Mouse (Mus musculus) midbrain, embryonic 11.5 days (tissue): Measurements from ENCODE around the gene Olfr220. TPM values are rescaled to one million over a fixed set of nuclear protein-coding genes. Genes with fewer than 3 reads are reported as not detected.

Source experiments
- ATAC-seq: fragments of 200-750 bp; cut with Nextera tagmentation; 2 replicates; pipeline ENCODE4 v1.8.0; 2017; ENCODE audit warnings: moderate TSS enrichment, moderate library complexity; ENCODE audit not compliant: low FRiP score
- DNase-seq: peaks from one replicate; pipeline ENCODE4 v3.0.0; 2015; ENCODE audit warnings: low spot score; ENCODE audit errors: missing footprints
- H3K27ac ChIP-seq: fragments of 300-500 bp; sonication (generic); 2 replicates; pipeline ENCODE4 v1.5.1; 2014; ENCODE audit warnings: low read depth, low read length
- H3K27me3 ChIP-seq: fragments of 300-500 bp; sonication (generic); 2 replicates; pipeline ENCODE4 v1.6.1; 2014; ENCODE audit warnings: mild to moderate bottlenecking, low read length, moderate library complexity, mixed read lengths; ENCODE audit not compliant: control insufficient read depth, insufficient read depth
- H3K36me3 ChIP-seq: fragments of 300-500 bp; sonication (generic); 2 replicates; pipeline ENCODE4 v1.6.1; 2014; ENCODE audit warnings: mild to moderate bottlenecking, low read length, moderate library complexity, mixed read lengths; ENCODE audit not compliant: control insufficient read depth, insufficient read depth
- H3K4me1 ChIP-seq: fragments of 300-500 bp; sonication (generic); 2 replicates; pipeline ENCODE4 v1.6.1; 2014; ENCODE audit warnings: low read length; ENCODE audit not compliant: control insufficient read depth, insufficient read depth
- H3K4me2 ChIP-seq: fragments of 300-500 bp; sonication (generic); 2 replicates; pipeline ENCODE4 v1.6.1; 2014; ENCODE audit warnings: mild to moderate bottlenecking, moderate library complexity
- H3K4me3 ChIP-seq: fragments of 300-500 bp; sonication (generic); 2 replicates; pipeline ENCODE4 v1.5.1; 2014; ENCODE audit warnings: low read depth, low read length
- H3K9ac ChIP-seq: fragments of 300-500 bp; sonication (generic); 2 replicates; pipeline ENCODE4 v1.6.1; 2014; ENCODE audit warnings: low read length
- H3K9me3 ChIP-seq: fragments of 300-500 bp; sonication (generic); 2 replicates; pipeline ENCODE4 v1.6.1; 2016; ENCODE audit warnings: low read length; ENCODE audit not compliant: control insufficient read depth
- WGBS: fragments of 180-500 bp; shearing (Covaris S2); extraction: QIAGEN DNeasy Blood & Tissue Kit; methylation state at CpG from one replicate; pipeline ENCODE4 v1.1.7; 2014; 5-methylcytosine and 5-hydroxymethylcytosine counted together
- polyA plus RNA-seq: library from polyadenylated mRNA; unstranded; fragments of >200 nt; fragmentation: Nextera tagmentation; extraction: Ambion mirVana; gene quantifications from 2 replicates; pipeline ENCODE4 v1.2.1, GENCODE M21; 2014

Olfr220 gene
- polyA plus RNA-seq, 1 experiment from 2014 or later = not detected

GRCm38 (mm10) chr1:174466240-174466639 lies 24.4 kb downstream of the Olfr220 start:
- Histone ChIP-seq H3K9me3 (no peaks in the 10 kb centered on the region), H3K36me3 (no peaks in the 10 kb centered on the region), H3K27ac (no peak overlapping the region), H3K4me3 (no peak overlapping the region), H3K4me2 (no peak overlapping the region), H3K9ac (no peak overlapping the region), H3K27me3 (no peaks in the 10 kb centered on the region), H3K4me1 (no peaks in the 10 kb centered on the region)
- 41% methylated on average over 2 of the region's 2 CpGs for WGBS
- ATAC-seq (no peak), DNase-seq (peak; percentile 88)

- no peak overlapping the region for H3K27ac ChIP-seq
- H3K36me3 ChIP-seq = no peaks in the 10 kb centered on the region
- H3K27me3 ChIP-seq = no peaks in the 10 kb centered on the region
- H3K4me1 ChIP-seq = no peaks in the 10 kb centered on the region
- 5% methylated on average over 6 of the region's 6 CpGs for WGBS
- DNase-seq (peak; percentile 94), ATAC-seq (peak; percentile 82)
- H3K9ac ChIP-seq = no peak overlapping the region
- H3K4me2 ChIP-seq = no peak overlapping the region
- no peaks in the 10 kb centered on the region for H3K9me3 ChIP-seq
- H3K4me3 ChIP-seq = no peak overlapping the region
Observed at GRCm38 (mm10) chr1:174469736-174470135, 27.9 kb downstream of the Olfr220 start.

- no peak for DNase-seq
- H3K27ac ChIP-seq = no peak overlapping the region
- no peak for ATAC-seq
- H3K9me3 ChIP-seq = no peaks in the 10 kb centered on the region
- H3K9ac ChIP-seq = no peak overlapping the region
- H3K4me1 ChIP-seq = no peaks in the 10 kb centered on the region
- no peaks in the 10 kb centered on the region for H3K27me3 ChIP-seq
- no peaks in the 10 kb centered on the region for H3K36me3 ChIP-seq
- WGBS = 89% methylated on average over 6 of the region's 6 CpGs
- H3K4me3 ChIP-seq = no peak overlapping the region
- H3K4me2 ChIP-seq = no peak overlapping the region
Observed at GRCm38 (mm10) chr1:174482567-174482966, 40.7 kb downstream of the Olfr220 start.

- peak; percentile 91 for DNase-seq
- WGBS = 15% methylated on average over 4 of the region's 4 CpGs
- Histone ChIP-seq H3K9ac (no peak overlapping the region), H3K27me3 (no peaks in the 10 kb centered on the region), H3K36me3 (no peaks in the 10 kb centered on the region), H3K4me1 (peaks cover 19% of the 10 kb centered on the region), H3K27ac (peak overlapping the region; percentile 73), H3K4me2 (no peak overlapping the region), H3K4me3 (no peak overlapping the region), H3K9me3 (no peaks in the 10 kb centered on the region)
- ATAC-seq = no peak
Observed at GRCm38 (mm10) chr1:174500064-174500463, 58.2 kb downstream of the Olfr220 start.

Other genes with a start within 250 kb of the Olfr220 start
- gene Olfr419, start 190.0 kb upstream of the Olfr220 start, polyA plus RNA-seq = not detected in 2 replicates
- gene Mptx1, start 111.6 kb upstream of the Olfr220 start, polyA plus RNA-seq = not detected in 2 replicates
- not detected in 2 replicates for gene Olfr417, start 77.0 kb upstream of the Olfr220 start, polyA plus RNA-seq
- gene Olfr248, start 51.0 kb upstream of the Olfr220 start, polyA plus RNA-seq = not detected in 2 replicates
- gene Olfr414, start 18.0 kb upstream of the Olfr220 start, polyA plus RNA-seq = not detected in 2 replicates
- 8.2 and 9.0 TPM in 2 replicates for gene Fmn2, start 59.7 kb downstream of the Olfr220 start, polyA plus RNA-seq